Mouse (Mus musculus): Measurements from ENCODE around the gene Dab1.

DNA sequence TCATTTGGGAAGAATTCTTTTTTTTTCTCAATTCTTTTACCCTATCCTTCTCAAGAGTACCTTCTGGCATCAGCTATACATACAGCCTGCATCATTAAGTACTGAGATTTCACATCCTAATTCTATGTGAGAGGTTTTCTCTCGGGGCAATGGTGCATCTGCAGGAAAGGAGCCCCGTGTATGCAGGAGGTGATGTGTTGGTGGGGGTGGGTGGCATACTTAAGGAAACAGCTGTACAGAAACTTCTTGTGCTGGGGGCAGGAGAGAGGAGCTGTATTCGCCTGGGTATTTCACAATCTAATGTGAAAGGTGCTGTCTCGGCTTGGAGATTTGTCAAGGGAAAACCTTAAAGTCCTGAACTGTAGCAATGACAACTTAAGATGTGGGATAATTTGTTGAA, 392.5 kb downstream of the Dab1 start:
- no peak for TF ChIP-seq EP300 (IDR thresholded peaks at IDR 0.05; ENCODE audit: low read depth)
- TF ChIP-seq CTCF (IDR thresholded peaks at IDR 0.05; ENCODE audit: low read depth) = no peak
